12 mouse cellular contexts compared by ENCODE assay signal in genomic region chr10:60819179-60819578, GRCm38 (mm10). TPM values are rescaled to one million over a fixed set of nuclear protein-coding genes. Genes with fewer than 3 reads are reported as not detected.
DNase-seq lines count a peak whose midpoint lies in the region; ATAC-seq lines count a peak whose summit lies in the region.
"Had no signal": no experiment of that assay in that cellular context is flagged by ENCODE, and none has a peak within 500 bp of the region (broad histone marks: within the 10 kb centered on the region; RNA-seq: fewer than 3 reads in every experiment).

No protein-coding gene starts in this region.

- no peaks in the 10 kb centered on the region for H3K9me3 ChIP-seq in forebrain, embryonic 12.5 days
- H3K9me3 ChIP-seq: limb, embryonic 12.5 days had no signal

- H3K4me3 ChIP-seq in forebrain, embryonic 12.5 days (replicated peaks), result no peak overlapping the region
- H3K4me3 ChIP-seq: layer of hippocampus, adult 2 months; limb, embryonic 12.5 days had no signal

- H3K4me1 ChIP-seq in forebrain, embryonic 12.5 days, result peaks cover 57% of the 10 kb centered on the region

- peak; percentile 70 for DNase-seq in cerebellum, adult 9-11 months
- peak; percentile 64 to 66 for DNase-seq in kidney, postnatal 25 days
- DNase-seq in kidney, adult 9 months, result no peak
- peak; percentile 75 for DNase-seq in NIH3T3 (ENCODE audit: low read depth)
- peak; percentile 43 for DNase-seq in lung, postnatal 36 days
- no peak for DNase-seq in natural killer cell, adult 2 months (ENCODE audit: low spot score in 2 of 2)
- DNase-seq: thymus, postnatal 25 days had no signal

- WGBS in forebrain, embryonic 12.5 days, result 89% methylated on average over 5 of the region's 5 CpGs

- H3K9ac ChIP-seq in forebrain, embryonic 12.5 days, result no peak overlapping the region
- H3K9ac ChIP-seq: limb, embryonic 12.5 days had no signal

- peaks cover 7% of the 10 kb centered on the region; the same call in 1 of the 2 replicates for H3K27me3 ChIP-seq in forebrain, embryonic 12.5 days
- H3K27me3 ChIP-seq: limb, embryonic 12.5 days had no signal

- ATAC-seq in cerebellum, adult (ENCODE audit: insufficient number of reproducible peaks, low FRiP score, low TSS enrichment), result no peak
- no peak for ATAC-seq in forebrain, embryonic 12.5 days (ENCODE audit: low FRiP score)
- ATAC-seq: CD4-positive, CD25-positive, alpha-beta regulatory T cell, adult 4 months had no signal

- no peak overlapping the region for H3K4me2 ChIP-seq in forebrain, embryonic 12.5 days
- H3K4me2 ChIP-seq: limb, embryonic 12.5 days had no signal

- H3K36me3 ChIP-seq in forebrain, embryonic 12.5 days (replicated peaks), result no peaks in the 10 kb centered on the region
- H3K36me3 ChIP-seq: limb, embryonic 12.5 days had no signal

- no peak overlapping the region for H3K27ac ChIP-seq in forebrain, embryonic 12.5 days
- H3K27ac ChIP-seq: limb, embryonic 12.5 days had no signal

RNA-seq across cellular contexts. Expression of gene Unc5b, which starts 12.2 kb away (rescaled TPM):
- polyA plus RNA-seq in forebrain, embryonic 12.5 days (2016; fragmentation: Nextera tagmentation; extraction: Ambion mirVana), result 3.6 and 4.7 TPM in 2 replicates
- polyA plus RNA-seq: CD4-positive, CD25-positive, alpha-beta regulatory T cell, adult 4 months had no signal

Comparison
In these comparisons a context has a peak if more than half of its experiments do, and no peak if none do; other contexts are left out.
1. DNase-seq: peak in cerebellum, adult 9-11 months (single experiment), kidney, postnatal 25 days (2 of 2), NIH3T3 (single experiment) and lung, postnatal 36 days (single experiment); none in kidney, adult 9 months (single experiment) and natural killer cell, adult 2 months (0 of 2).